Mouse (Mus musculus): ENCODE results near the gene Wnt8b. TPM values are rescaled to one million over a fixed set of nuclear protein-coding genes. Genes with fewer than 3 reads are reported as not detected.
"Not testable (repeated sequence)": the region's sequence is repeated elsewhere in the genome, so short reads cannot be mapped to it uniquely, and the experiment has no call there.

Gene Wnt8b
- polyA plus RNA-seq, 1 experiment from 2014 or later: 13.9 TPM

DNA sequence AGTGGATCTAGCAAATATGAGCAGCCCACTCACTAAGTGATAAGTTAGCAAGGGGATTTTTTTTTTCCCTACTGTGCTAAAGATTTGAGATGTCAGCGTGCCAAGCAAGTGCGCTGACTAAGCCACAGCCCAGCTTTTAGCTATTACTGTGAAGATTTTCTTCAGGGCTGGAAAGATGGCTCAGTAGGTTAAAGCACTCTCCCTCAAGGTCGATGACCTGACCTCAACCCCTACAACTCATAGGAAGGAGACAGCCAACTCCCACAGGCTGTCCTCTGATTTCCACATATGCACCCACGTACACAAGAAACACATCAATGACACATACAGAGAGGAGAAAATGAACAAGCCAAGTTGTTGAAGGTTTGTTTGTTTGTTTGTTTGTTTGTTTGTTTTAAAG is 31.1 kb upstream of the Wnt8b start:
- Histone ChIP-seq H3K9me3 (ENCODE audit: control insufficient read depth, low read length) (no peaks in the 10 kb centered on the region), H3K36me3 (ENCODE audit: control insufficient read depth, insufficient read depth, low read length) (no peaks in the 10 kb centered on the region), H3K4me3 (ENCODE audit: low read depth, low read length) (no peak overlapping the region), H3K27me3 (ENCODE audit: control insufficient read depth, insufficient read depth, low read length) (no peaks in the 10 kb centered on the region), H3K4me1 (ENCODE audit: control insufficient read depth, insufficient read depth, low read length) (no peaks in the 10 kb centered on the region), H3K27ac (ENCODE audit: low read depth, low read length) (no peak overlapping the region), H3K4me2 (no peak overlapping the region), H3K9ac (ENCODE audit: low read length) (no peak overlapping the region)
- no peak for DNase-seq (ENCODE audit: low spot score, missing footprints)
- ATAC-seq (ENCODE audit: low FRiP score): no peak
- 95% methylated on average over 4 of the region's 4 CpGs for WGBS

DNA sequence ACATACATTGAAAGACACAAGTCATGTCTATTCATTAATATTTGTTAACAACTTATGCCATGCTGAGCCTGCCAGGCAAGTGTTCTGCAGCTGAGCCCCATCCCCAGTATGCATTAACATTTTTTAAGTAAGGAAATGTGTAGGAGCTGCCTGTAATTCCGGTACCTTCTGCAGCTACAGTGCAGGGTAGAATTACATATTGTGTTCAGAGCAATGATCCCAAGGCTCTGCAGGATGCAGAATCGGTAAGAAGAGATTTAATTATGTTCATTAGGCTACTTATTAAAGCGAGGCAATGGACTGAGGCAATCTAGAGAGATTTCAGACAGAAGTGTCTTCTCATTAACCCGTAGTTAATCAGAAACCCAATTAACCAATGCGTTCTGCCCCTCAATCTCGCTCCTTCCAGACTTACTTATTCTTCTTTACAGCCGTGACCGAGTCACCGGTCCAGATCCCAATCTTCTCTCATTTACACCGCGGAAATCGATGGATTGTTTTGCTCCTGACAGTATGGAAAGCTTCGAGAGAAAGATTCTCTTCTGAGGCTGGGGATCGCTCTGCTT is 27.2 kb upstream of the Wnt8b start:
- H3K9ac ChIP-seq (ENCODE audit: low read length); ATAC-seq (ENCODE audit: low FRiP score); H3K9me3 ChIP-seq (ENCODE audit: control insufficient read depth, low read length); H3K27me3 ChIP-seq (ENCODE audit: control insufficient read depth, insufficient read depth, low read length); H3K4me2 ChIP-seq; H3K4me1 ChIP-seq (ENCODE audit: control insufficient read depth, insufficient read depth, low read length); DNase-seq (ENCODE audit: low spot score, missing footprints); H3K27ac ChIP-seq (ENCODE audit: low read depth, low read length); H3K36me3 ChIP-seq (ENCODE audit: control insufficient read depth, insufficient read depth, low read length); H3K4me3 ChIP-seq (ENCODE audit: low read depth, low read length): not testable (repeated sequence)
- WGBS: 84% methylated on average over 14 of the region's 14 CpGs

DNA sequence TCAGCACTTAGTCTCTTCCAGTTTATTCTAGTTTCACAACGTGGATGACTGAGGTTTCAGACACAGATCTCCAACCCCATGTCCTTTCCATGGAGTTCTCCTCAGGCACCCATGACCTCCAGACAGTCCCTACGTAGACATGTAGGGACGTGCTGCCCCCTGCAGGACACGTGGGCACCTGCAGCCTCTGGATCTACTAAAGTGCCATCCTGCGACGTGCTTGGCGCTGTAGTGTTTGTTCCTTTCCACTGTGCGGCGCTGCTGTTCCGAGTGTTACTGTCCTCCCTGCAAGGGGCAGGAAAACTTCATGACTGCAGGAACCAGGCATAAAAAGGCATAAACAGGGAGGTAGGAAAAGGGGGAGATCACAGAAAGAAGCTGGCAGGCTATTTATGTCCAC is 19.1 kb upstream of the Wnt8b start:
- H3K4me2 ChIP-seq: no peak overlapping the region
- peaks cover 5% of the 10 kb centered on the region for H3K27me3 ChIP-seq (ENCODE audit: control insufficient read depth, insufficient read depth, low read length)
- H3K27ac ChIP-seq (ENCODE audit: low read depth, low read length): no peak overlapping the region
- 3% methylated on average over 10 of the region's 10 CpGs for WGBS
- DNase-seq (ENCODE audit: low spot score, missing footprints): peak; percentile 96
- H3K4me1 ChIP-seq (ENCODE audit: control insufficient read depth, insufficient read depth, low read length): no peaks in the 10 kb centered on the region
- no peak overlapping the region for H3K4me3 ChIP-seq (ENCODE audit: low read depth, low read length)
- no peaks in the 10 kb centered on the region for H3K9me3 ChIP-seq (ENCODE audit: control insufficient read depth, low read length)
- no peak overlapping the region for H3K9ac ChIP-seq (ENCODE audit: low read length)
- no peaks in the 10 kb centered on the region for H3K36me3 ChIP-seq (ENCODE audit: control insufficient read depth, insufficient read depth, low read length)
- ATAC-seq (ENCODE audit: low FRiP score): no peak

DNA sequence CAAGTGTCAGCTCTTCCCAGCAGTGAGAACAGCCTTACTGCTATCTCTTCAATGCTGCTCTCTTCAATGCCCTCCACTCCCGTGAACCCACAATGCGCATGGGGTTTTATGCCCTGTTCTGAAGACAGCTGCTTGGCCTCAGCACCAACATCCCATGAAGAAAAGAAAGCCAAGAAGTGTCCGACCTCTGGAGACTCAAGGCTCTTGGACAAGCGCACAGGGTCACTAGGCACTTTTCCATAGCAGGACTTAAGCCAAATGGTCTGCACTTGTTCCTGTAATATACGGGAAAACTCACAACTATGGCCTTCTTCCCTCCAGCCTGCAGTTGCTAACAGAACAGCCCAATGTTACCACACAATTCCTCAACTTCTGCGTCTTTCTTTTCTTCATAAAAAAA is 18.0 kb upstream of the Wnt8b start:
- H3K36me3 ChIP-seq (ENCODE audit: control insufficient read depth, insufficient read depth, low read length): no peaks in the 10 kb centered on the region
- DNase-seq (ENCODE audit: low spot score, missing footprints): no peak
- peaks cover 5% of the 10 kb centered on the region for H3K27me3 ChIP-seq (ENCODE audit: control insufficient read depth, insufficient read depth, low read length)
- ATAC-seq (ENCODE audit: low FRiP score): no peak
- H3K9ac ChIP-seq (ENCODE audit: low read length): no peak overlapping the region
- H3K4me1 ChIP-seq (ENCODE audit: control insufficient read depth, insufficient read depth, low read length): no peaks in the 10 kb centered on the region
- no peak overlapping the region for H3K4me3 ChIP-seq (ENCODE audit: low read depth, low read length)
- 85% methylated on average over 6 of the region's 6 CpGs for WGBS
- no peaks in the 10 kb centered on the region for H3K9me3 ChIP-seq (ENCODE audit: control insufficient read depth, low read length)
- H3K27ac ChIP-seq (ENCODE audit: low read depth, low read length): no peak overlapping the region
- no peak overlapping the region for H3K4me2 ChIP-seq

DNA sequence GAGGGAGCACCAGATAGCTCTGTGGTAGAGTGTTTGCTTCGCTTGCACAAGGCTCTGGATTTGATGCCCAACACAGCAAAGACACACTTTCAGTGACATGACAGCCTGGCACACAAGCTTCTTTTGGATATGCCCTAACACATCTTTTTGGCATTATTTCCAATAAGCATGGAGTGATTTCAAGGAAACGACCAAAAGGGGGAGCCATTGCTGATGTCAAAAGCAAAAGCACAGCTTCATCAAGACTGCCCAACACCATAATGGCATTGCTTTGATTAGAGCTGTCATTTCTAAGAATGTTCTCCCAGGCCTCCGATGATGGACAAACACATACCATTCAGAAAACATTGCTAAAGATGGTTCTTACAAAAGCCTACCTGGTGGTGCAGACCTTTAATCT is 16.7 kb upstream of the Wnt8b start:
- no peaks in the 10 kb centered on the region for H3K4me1 ChIP-seq (ENCODE audit: control insufficient read depth, insufficient read depth, low read length)
- no peak overlapping the region for H3K9ac ChIP-seq (ENCODE audit: low read length)
- peaks cover 5% of the 10 kb centered on the region for H3K27me3 ChIP-seq (ENCODE audit: control insufficient read depth, insufficient read depth, low read length)
- no peak overlapping the region for H3K4me3 ChIP-seq (ENCODE audit: low read depth, low read length)
- ATAC-seq (ENCODE audit: low FRiP score): no peak
- DNase-seq (ENCODE audit: low spot score, missing footprints): no peak
- 54% methylated on average over 3 of the region's 3 CpGs for WGBS
- no peaks in the 10 kb centered on the region for H3K9me3 ChIP-seq (ENCODE audit: control insufficient read depth, low read length)
- no peak overlapping the region for H3K27ac ChIP-seq (ENCODE audit: low read depth, low read length)
- no peak overlapping the region for H3K4me2 ChIP-seq
- H3K36me3 ChIP-seq (ENCODE audit: control insufficient read depth, insufficient read depth, low read length): no peaks in the 10 kb centered on the region

DNA sequence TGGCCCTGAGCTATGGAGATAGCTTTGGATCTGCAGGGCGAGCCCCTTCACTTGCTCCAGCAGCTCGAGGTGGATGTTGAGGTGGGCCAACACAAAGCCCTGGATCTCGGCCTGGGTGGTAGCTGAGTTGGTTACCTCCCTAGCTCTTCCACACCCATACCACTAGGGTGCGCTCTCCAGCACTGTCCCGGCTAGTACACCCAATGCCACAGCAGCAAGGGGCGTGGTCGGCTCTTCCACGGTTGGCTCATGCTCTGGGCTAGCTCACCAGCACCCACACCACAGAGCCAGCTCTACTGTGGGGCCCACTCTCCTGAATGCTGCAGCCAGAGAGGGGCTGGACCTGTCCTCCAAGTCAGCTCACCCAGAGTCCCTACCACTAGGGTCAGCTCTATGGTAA is 6.0 kb upstream of the Wnt8b start:
- WGBS: 13% methylated on average over 8 of the region's 8 CpGs
- peaks cover 20% of the 10 kb centered on the region for H3K27me3 ChIP-seq (ENCODE audit: control insufficient read depth, insufficient read depth, low read length)
- H3K9ac ChIP-seq (ENCODE audit: low read length): no peak overlapping the region

DNA sequence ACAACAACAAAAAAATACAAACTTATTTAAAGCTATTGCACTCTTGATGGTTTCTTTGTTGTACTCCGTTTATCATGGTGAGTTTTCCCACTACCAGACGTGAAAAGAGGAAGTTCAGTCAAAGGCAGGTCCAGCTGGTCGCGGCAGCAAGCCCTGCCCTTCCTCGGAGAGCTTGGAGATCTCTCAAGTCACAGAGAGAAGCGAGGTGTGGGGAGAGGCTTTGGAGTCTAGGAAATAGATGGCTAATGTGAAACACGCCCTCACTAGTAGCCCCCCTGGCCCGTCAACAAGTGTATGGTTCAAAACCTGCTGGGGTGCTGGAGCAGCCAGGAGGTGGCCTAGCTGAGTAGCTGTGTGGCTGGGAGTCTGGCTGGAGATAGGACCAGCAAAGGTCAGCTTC is 3.2 kb downstream of the Wnt8b start:
- Histone ChIP-seq H3K4me1 (ENCODE audit: control insufficient read depth, insufficient read depth, low read length) (peaks cover 3% of the 10 kb centered on the region; the same call in 1 of the 2 replicates), H3K9ac (ENCODE audit: low read length) (no peak overlapping the region), H3K9me3 (ENCODE audit: control insufficient read depth, low read length) (no peaks in the 10 kb centered on the region), H3K4me3 (ENCODE audit: low read depth, low read length) (no peak overlapping the region), H3K27ac (ENCODE audit: low read depth, low read length) (no peak overlapping the region), H3K36me3 (ENCODE audit: control insufficient read depth, insufficient read depth, low read length) (no peaks in the 10 kb centered on the region), H3K27me3 (ENCODE audit: control insufficient read depth, insufficient read depth, low read length) (peaks cover 94% of the 10 kb centered on the region), H3K4me2 (no peak overlapping the region)
- DNase-seq (ENCODE audit: low spot score, missing footprints) (peak; percentile 88), ATAC-seq (ENCODE audit: low FRiP score) (no peak)
- WGBS: 35% methylated on average over 8 of the region's 8 CpGs

More for the DNA sequence above, 6.0 kb upstream of the Wnt8b start:
- Histone ChIP-seq H3K9me3 (ENCODE audit: control insufficient read depth, low read length) (no peaks in the 10 kb centered on the region), H3K36me3 (ENCODE audit: control insufficient read depth, insufficient read depth, low read length) (no peaks in the 10 kb centered on the region), H3K27ac (ENCODE audit: low read depth, low read length) (no peak overlapping the region), H3K4me1 (ENCODE audit: control insufficient read depth, insufficient read depth, low read length) (no peaks in the 10 kb centered on the region), H3K4me2 (no peak overlapping the region), H3K4me3 (ENCODE audit: low read depth, low read length) (no peak overlapping the region)
- ATAC-seq (ENCODE audit: low FRiP score) (no peak), DNase-seq (ENCODE audit: low spot score, missing footprints) (peak; percentile 89)

DNA sequence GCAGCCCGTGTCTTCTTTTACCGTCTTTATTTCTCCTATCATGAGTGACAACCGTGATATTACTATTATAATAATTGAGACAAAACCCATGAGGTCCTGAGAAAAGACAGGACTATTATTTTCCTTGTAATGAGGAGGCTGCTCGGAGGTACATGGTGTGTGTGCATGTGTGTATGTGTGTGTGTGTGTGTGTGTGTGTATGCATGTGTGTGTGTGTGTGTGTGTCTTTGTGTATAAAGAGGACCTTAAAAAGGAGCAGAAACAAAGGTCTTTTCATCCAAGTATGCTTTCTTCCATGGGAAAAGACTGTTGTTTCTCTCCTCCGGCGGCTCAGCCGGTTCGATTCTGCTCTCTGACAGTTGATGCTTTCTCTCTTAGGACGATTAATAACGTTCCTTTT is 3.7 kb downstream of the Wnt8b start:
- DNase-seq (ENCODE audit: low spot score, missing footprints) (peak; percentile 90), ATAC-seq (ENCODE audit: low FRiP score) (no peak)
- WGBS: 46% methylated on average over 10 of the region's 10 CpGs
- H3K27ac ChIP-seq (ENCODE audit: low read depth, low read length): no peak overlapping the region
- peaks cover 3% of the 10 kb centered on the region; the same call in 1 of the 2 replicates for H3K4me1 ChIP-seq (ENCODE audit: control insufficient read depth, insufficient read depth, low read length)
- no peak overlapping the region for H3K9ac ChIP-seq (ENCODE audit: low read length)
- H3K9me3 ChIP-seq (ENCODE audit: control insufficient read depth, low read length): no peaks in the 10 kb centered on the region
- H3K4me3 ChIP-seq (ENCODE audit: low read depth, low read length): no peak overlapping the region
- H3K27me3 ChIP-seq (ENCODE audit: control insufficient read depth, insufficient read depth, low read length): peaks cover 94% of the 10 kb centered on the region
- H3K4me2 ChIP-seq: 0 out of 2 replicates have a peak overlapping the region, but pooled peaks have one; percentile 2
- H3K36me3 ChIP-seq (ENCODE audit: control insufficient read depth, insufficient read depth, low read length): no peaks in the 10 kb centered on the region

DNA sequence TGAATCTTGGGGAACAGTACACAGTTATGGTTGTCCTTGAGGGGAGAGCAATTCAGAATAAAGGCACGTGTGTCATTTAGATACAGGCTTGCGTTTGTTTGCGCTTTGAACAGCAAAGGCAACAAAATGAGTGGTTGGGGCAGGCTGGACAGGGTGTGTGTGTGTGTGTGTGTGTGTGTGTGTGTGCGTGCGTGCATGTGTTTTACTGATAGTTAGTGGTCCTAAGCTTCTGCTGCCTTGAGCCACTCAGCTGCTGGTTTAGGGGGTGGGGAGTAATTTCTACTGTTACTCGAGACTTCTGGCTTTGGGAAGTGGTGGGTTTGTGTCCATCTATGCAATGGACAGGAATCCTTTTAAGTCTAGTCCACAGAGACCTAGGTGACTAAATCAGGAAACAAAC is 5.7 kb downstream of the Wnt8b start:
- 60% methylated on average over 6 of the region's 6 CpGs for WGBS
- no peak overlapping the region for H3K4me3 ChIP-seq (ENCODE audit: low read depth, low read length)
- no peak for ATAC-seq (ENCODE audit: low FRiP score)

More for the DNA sequence above, 5.7 kb downstream of the Wnt8b start:
- DNase-seq (ENCODE audit: low spot score, missing footprints): peak; percentile 85
- Histone ChIP-seq H3K9ac (ENCODE audit: low read length) (no peak overlapping the region), H3K9me3 (ENCODE audit: control insufficient read depth, low read length) (no peaks in the 10 kb centered on the region), H3K4me2 (no peak overlapping the region), H3K4me1 (ENCODE audit: control insufficient read depth, insufficient read depth, low read length) (no peaks in the 10 kb centered on the region; the same call in 1 of the 2 replicates), H3K27ac (ENCODE audit: low read depth, low read length) (no peak overlapping the region), H3K36me3 (ENCODE audit: control insufficient read depth, insufficient read depth, low read length) (no peaks in the 10 kb centered on the region), H3K27me3 (ENCODE audit: control insufficient read depth, insufficient read depth, low read length) (peaks cover 93% of the 10 kb centered on the region)

All from midbrain, embryonic 11.5 days (tissue).